Mouse (Mus musculus): ENCODE data around the gene Stum. TPM values are rescaled to one million over a fixed set of nuclear protein-coding genes. Genes with fewer than 3 reads are reported as not detected.
A peak's percentile ranks its signal among the peaks of the same experiment; 100 is the strongest.

The Stum gene
- polyA plus RNA-seq, 1 experiment from 2014 or later = 1.2 TPM

GRCm38 (mm10) chr1:180423931-180424330 is 59.4 kb downstream of the Stum start:
- Histone ChIP-seq H3K36me3 (ENCODE audit: control insufficient read depth, insufficient read depth, low read length) (peaks cover 19% of the 10 kb centered on the region; the same call in 1 of the 2 replicates), H3K27me3 (ENCODE audit: control insufficient read depth, insufficient read depth, low read length) (no peaks in the 10 kb centered on the region), H3K4me2 (replicated peaks; ENCODE audit: low read depth, low read length) (no peak overlapping the region), H3K9ac (replicated peaks; ENCODE audit: low read depth, low read length) (no peak overlapping the region), H3K9me3 (ENCODE audit: control insufficient read depth, low read depth, low read length) (no peaks in the 10 kb centered on the region), H3K4me1 (ENCODE audit: control insufficient read depth, insufficient read depth, low read length) (peaks cover 19% of the 10 kb centered on the region), H3K27ac (ENCODE audit: low read length) (no peak overlapping the region), H3K4me3 (ENCODE audit: low read depth, low read length) (no peak overlapping the region)
- no peak for ATAC-seq (ENCODE audit: insufficient number of reproducible peaks, insufficient read depth, low FRiP score, low read depth)
- 71% methylated on average over 3 of the region's 3 CpGs for WGBS

GRCm38 (mm10) chr1:180423008-180423639 is 60.2 kb downstream of the Stum start:
- Histone ChIP-seq H3K9ac (replicated peaks; ENCODE audit: low read depth, low read length) (no peak overlapping the region), H3K4me3 (ENCODE audit: low read depth, low read length) (no peak overlapping the region), H3K36me3 (ENCODE audit: control insufficient read depth, insufficient read depth, low read length) (peaks cover 27% of the 10 kb centered on the region; the same call in 1 of the 2 replicates), H3K4me2 (replicated peaks; ENCODE audit: low read depth, low read length) (no peak overlapping the region), H3K9me3 (ENCODE audit: control insufficient read depth, low read depth, low read length) (no peaks in the 10 kb centered on the region), H3K27ac (ENCODE audit: low read length) (no peak overlapping the region), H3K4me1 (ENCODE audit: control insufficient read depth, insufficient read depth, low read length) (peaks cover 19% of the 10 kb centered on the region), H3K27me3 (ENCODE audit: control insufficient read depth, insufficient read depth, low read length) (no peaks in the 10 kb centered on the region)
- 39% methylated on average over 16 of the region's 16 CpGs for WGBS
- no peak for ATAC-seq (ENCODE audit: insufficient number of reproducible peaks, insufficient read depth, low FRiP score, low read depth)

DNA sequence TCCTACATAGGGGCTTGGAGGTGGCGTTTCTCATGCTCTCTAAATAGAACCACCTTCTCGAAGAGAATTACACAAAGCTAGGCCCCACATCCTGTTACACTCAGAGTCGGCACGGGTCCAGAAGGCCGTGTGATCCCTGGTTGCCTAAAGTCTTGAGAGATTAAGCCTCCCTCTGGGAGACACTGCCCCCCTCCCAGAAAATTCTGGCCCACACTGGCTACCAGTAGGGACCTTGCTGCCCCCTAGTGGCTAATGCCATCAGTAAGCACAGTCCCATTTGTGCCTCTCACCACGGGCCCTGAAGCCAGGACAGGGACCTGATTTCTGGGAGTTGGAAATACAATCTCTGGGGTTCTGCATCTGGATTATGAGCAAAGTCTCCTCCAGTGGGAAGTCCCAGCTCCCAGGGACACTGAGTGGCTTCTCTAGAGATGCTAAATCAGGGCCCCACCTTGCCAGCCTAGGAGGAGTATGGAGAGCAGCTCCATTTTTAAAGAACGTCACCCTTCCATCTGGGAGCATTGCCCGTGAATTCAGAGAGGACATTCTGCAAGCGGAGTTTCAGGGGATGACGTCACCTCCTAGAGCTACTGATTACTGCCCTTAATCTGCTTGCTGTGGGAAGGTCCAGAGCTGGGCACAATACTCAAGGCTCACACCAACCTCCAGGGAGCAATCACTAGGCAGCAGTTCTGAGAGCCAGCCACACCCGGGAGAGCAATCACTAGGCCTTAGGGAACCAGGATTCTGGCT is 61.1 kb downstream of the Stum start:
- Histone ChIP-seq H3K27me3 (ENCODE audit: control insufficient read depth, insufficient read depth, low read length) (no peaks in the 10 kb centered on the region), H3K9ac (replicated peaks; ENCODE audit: low read depth, low read length) (no peak overlapping the region), H3K4me1 (ENCODE audit: control insufficient read depth, insufficient read depth, low read length) (peaks cover 14% of the 10 kb centered on the region), H3K9me3 (ENCODE audit: control insufficient read depth, low read depth, low read length) (no peaks in the 10 kb centered on the region), H3K4me3 (ENCODE audit: low read depth, low read length) (no peak overlapping the region), H3K27ac (ENCODE audit: low read length) (no peak overlapping the region), H3K36me3 (ENCODE audit: control insufficient read depth, insufficient read depth, low read length) (peaks cover 30% of the 10 kb centered on the region; the same call in 1 of the 2 replicates), H3K4me2 (replicated peaks; ENCODE audit: low read depth, low read length) (no peak overlapping the region)
- peak; percentile 40; the same call in 1 of the 2 replicates for ATAC-seq (ENCODE audit: insufficient number of reproducible peaks, insufficient read depth, low FRiP score, low read depth)
- 29% methylated on average over 11 of the region's 11 CpGs for WGBS

DNA sequence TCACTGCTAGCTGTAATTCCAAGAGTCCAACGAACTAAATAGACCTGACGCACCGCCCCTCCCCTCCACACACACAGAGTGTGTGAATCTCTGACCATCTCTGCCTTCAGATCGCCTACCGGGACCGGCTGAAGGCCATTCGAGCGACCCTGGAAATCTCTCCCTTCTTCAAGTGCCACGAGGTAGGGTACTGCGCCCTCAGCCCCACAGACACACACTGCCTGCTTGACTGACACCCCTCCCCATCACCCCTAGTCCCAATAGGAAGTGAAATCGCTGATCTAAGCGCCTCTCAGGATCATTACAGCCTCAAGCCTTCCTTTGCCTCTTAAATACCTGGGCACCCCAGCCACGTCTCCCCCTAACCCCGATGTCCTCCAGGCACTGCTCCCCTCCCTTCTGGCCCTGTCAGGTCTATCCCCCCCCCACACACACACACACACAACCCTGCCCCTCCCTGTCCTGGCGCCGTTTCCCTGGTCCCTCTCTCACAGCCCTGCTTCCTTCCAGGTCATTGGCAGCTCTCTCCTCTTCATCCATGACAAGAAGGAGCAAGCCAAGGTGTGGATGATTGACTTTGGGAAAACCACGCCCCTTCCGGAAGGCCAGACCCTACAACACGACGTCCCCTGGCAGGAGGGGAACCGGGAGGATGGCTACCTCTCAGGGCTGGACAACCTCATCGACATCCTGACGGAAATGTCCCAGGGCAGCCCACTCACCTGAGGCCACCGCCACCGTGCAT is 62.0 kb downstream of the Stum start:
- Histone ChIP-seq H3K36me3 (ENCODE audit: control insufficient read depth, insufficient read depth, low read length) (peaks cover 30% of the 10 kb centered on the region; the same call in 1 of the 2 replicates), H3K4me2 (replicated peaks; ENCODE audit: low read depth, low read length) (no peak overlapping the region), H3K4me1 (ENCODE audit: control insufficient read depth, insufficient read depth, low read length) (peaks cover 17% of the 10 kb centered on the region), H3K9ac (replicated peaks; ENCODE audit: low read depth, low read length) (no peak overlapping the region), H3K27ac (ENCODE audit: low read length) (no peak overlapping the region; the same call in 1 of the 2 replicates), H3K9me3 (ENCODE audit: control insufficient read depth, low read depth, low read length) (no peaks in the 10 kb centered on the region), H3K4me3 (ENCODE audit: low read depth, low read length) (no peak overlapping the region), H3K27me3 (ENCODE audit: control insufficient read depth, insufficient read depth, low read length) (no peaks in the 10 kb centered on the region)
- no peak for ATAC-seq (ENCODE audit: insufficient number of reproducible peaks, insufficient read depth, low FRiP score, low read depth)
- 64% methylated on average over 25 of the region's 25 CpGs for WGBS

- Histone ChIP-seq H3K9me3 (ENCODE audit: control insufficient read depth, low read depth, low read length) (no peaks in the 10 kb centered on the region), H3K27ac (ENCODE audit: low read length) (no peak overlapping the region), H3K9ac (replicated peaks; ENCODE audit: low read depth, low read length) (no peak overlapping the region), H3K4me1 (ENCODE audit: control insufficient read depth, insufficient read depth, low read length) (peaks cover 17% of the 10 kb centered on the region), H3K4me3 (ENCODE audit: low read depth, low read length) (no peak overlapping the region), H3K27me3 (ENCODE audit: control insufficient read depth, insufficient read depth, low read length) (no peaks in the 10 kb centered on the region), H3K4me2 (replicated peaks; ENCODE audit: low read depth, low read length) (no peak overlapping the region), H3K36me3 (ENCODE audit: control insufficient read depth, insufficient read depth, low read length) (peaks cover 35% of the 10 kb centered on the region; the same call in 1 of the 2 replicates)
- ATAC-seq (ENCODE audit: insufficient number of reproducible peaks, insufficient read depth, low FRiP score, low read depth) = no peak
- 64% methylated on average over 8 of the region's 8 CpGs for WGBS
These were observed 62.7 kb downstream of the Stum start for GRCm38 (mm10) chr1:180420496-180421164.

DNA sequence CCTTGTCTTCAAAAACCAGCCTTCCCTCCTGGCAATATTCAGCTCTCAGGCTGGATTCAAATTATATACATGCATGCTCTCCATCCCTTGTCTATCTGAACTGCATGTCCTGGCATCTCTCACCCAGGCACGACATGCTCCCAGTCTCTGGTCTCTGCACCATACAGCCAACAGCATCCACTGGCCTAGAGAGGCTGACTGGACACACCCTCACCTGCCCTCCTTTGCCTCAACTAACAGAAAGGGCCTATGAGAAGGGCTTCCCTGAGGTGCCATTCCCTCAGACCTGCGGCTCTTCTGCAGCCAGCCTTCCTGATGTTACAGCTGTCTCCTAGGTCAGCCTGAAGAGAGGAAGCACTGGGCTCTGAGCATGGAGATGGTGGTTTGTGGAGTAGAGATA is 64.2 kb downstream of the Stum start:
- Histone ChIP-seq H3K4me2 (replicated peaks; ENCODE audit: low read depth, low read length) (no peak overlapping the region), H3K9me3 (ENCODE audit: control insufficient read depth, low read depth, low read length) (no peaks in the 10 kb centered on the region), H3K36me3 (ENCODE audit: control insufficient read depth, insufficient read depth, low read length) (peaks cover 40% of the 10 kb centered on the region; the same call in 1 of the 2 replicates), H3K4me3 (ENCODE audit: low read depth, low read length) (no peak overlapping the region), H3K9ac (replicated peaks; ENCODE audit: low read depth, low read length) (no peak overlapping the region), H3K27ac (ENCODE audit: low read length) (no peak overlapping the region), H3K27me3 (ENCODE audit: control insufficient read depth, insufficient read depth, low read length) (no peaks in the 10 kb centered on the region), H3K4me1 (ENCODE audit: control insufficient read depth, insufficient read depth, low read length) (peaks cover 17% of the 10 kb centered on the region)
- 88% methylated on average over 2 of the region's 2 CpGs for WGBS
- no peak for ATAC-seq (ENCODE audit: insufficient number of reproducible peaks, insufficient read depth, low FRiP score, low read depth)

DNA sequence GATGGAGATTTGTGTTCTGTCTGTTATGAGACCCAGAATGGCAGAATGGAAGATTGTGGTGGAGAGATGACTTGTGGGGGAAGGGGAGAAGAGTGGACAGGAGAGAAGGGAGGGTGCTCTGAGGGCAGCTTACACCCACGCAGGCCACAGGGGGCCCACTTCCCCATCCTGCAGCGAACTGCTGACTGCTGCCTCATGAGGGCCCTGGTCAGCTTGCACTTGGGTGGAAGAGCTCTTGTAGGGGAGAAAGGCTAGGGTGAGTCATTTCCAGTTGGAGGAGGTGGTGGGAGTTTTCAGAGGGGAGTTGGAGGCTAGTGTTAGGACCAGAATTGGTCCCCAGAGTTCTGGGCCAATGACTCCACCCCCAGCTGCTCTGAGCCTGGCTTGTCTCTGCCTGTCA is 66.2 kb downstream of the Stum start:
- WGBS = 46% methylated on average over 2 of the region's 2 CpGs
- Histone ChIP-seq H3K4me3 (ENCODE audit: low read depth, low read length) (no peak overlapping the region), H3K4me2 (replicated peaks; ENCODE audit: low read depth, low read length) (no peak overlapping the region), H3K9ac (replicated peaks; ENCODE audit: low read depth, low read length) (no peak overlapping the region), H3K4me1 (ENCODE audit: control insufficient read depth, insufficient read depth, low read length) (peaks cover 12% of the 10 kb centered on the region), H3K9me3 (ENCODE audit: control insufficient read depth, low read depth, low read length) (no peaks in the 10 kb centered on the region), H3K36me3 (ENCODE audit: control insufficient read depth, insufficient read depth, low read length) (peaks cover 43% of the 10 kb centered on the region; the same call in 1 of the 2 replicates), H3K27ac (ENCODE audit: low read length) (no peak overlapping the region), H3K27me3 (ENCODE audit: control insufficient read depth, insufficient read depth, low read length) (no peaks in the 10 kb centered on the region)
- no peak for ATAC-seq (ENCODE audit: insufficient number of reproducible peaks, insufficient read depth, low FRiP score, low read depth)

- Histone ChIP-seq H3K9ac (replicated peaks; ENCODE audit: low read depth, low read length) (no peak overlapping the region), H3K27ac (ENCODE audit: low read length) (no peak overlapping the region), H3K27me3 (ENCODE audit: control insufficient read depth, insufficient read depth, low read length) (no peaks in the 10 kb centered on the region), H3K4me1 (ENCODE audit: control insufficient read depth, insufficient read depth, low read length) (0 out of 2 replicates have a peak, but pooled peaks cover 3% of the 10 kb centered on the region), H3K36me3 (ENCODE audit: control insufficient read depth, insufficient read depth, low read length) (peaks cover 41% of the 10 kb centered on the region; the same call in 1 of the 2 replicates), H3K4me3 (ENCODE audit: low read depth, low read length) (no peak overlapping the region), H3K4me2 (replicated peaks; ENCODE audit: low read depth, low read length) (no peak overlapping the region), H3K9me3 (ENCODE audit: control insufficient read depth, low read depth, low read length) (no peaks in the 10 kb centered on the region)
- 83% methylated on average over 7 of the region's 7 CpGs for WGBS
- no peak for ATAC-seq (ENCODE audit: insufficient number of reproducible peaks, insufficient read depth, low FRiP score, low read depth)
These were observed 67.5 kb downstream of the Stum start for GRCm38 (mm10) chr1:180415836-180416235.
